Mouse (Mus musculus) MEL (cell line): ENCODE results near the gene Pnpla5.

Source experiments
- CHD2 ChIP-seq: IDR thresholded peaks from 2 replicates; pipeline ENCODE4 v1.6.1; 2011; ENCODE audit warnings: low read length, improper control_type of control experiment
- CTCF ChIP-seq, 3 experiments: IDR thresholded peaks in 2 of 3; conservative IDR thresholded peaks in 1 of 3; 2 replicates each; pipeline ENCODE4 v1.5.1; 2011 to 2012; ENCODE audit warnings: low read length in 3 of 3, low read depth in 2 of 3, mild to moderate bottlenecking in 2 of 3, improper control_type of control experiment in 1 of 3, inconsistent platforms in 1 of 3, mixed read lengths in 1 of 3, moderate library complexity in 1 of 3; ENCODE audit not compliant: control insufficient read depth in 1 of 3, insufficient read depth in 1 of 3, poor library complexity in 1 of 3, severe bottlenecking in 1 of 3
- EP300 ChIP-seq, 2 experiments: IDR thresholded peaks; 2 replicates each; pipeline ENCODE4 v1.6.1; 2011; ENCODE audit warnings: improper control_type of control experiment in 2 of 2, low read length in 2 of 2, low read depth in 1 of 2, mild to moderate bottlenecking in 1 of 2
- ETS1 ChIP-seq: IDR thresholded peaks from 2 replicates; pipeline ENCODE4 v1.6.1; 2012; ENCODE audit warnings: low read depth, mild to moderate bottlenecking, inconsistent platforms, low read length, improper control_type of control experiment, moderate library complexity
- HCFC1 ChIP-seq: IDR thresholded peaks from 2 replicates; pipeline ENCODE4 v1.6.1; 2012; ENCODE audit warnings: low read depth, mild to moderate bottlenecking, inconsistent platforms, low read length, improper control_type of control experiment, moderate library complexity
- MYB ChIP-seq: IDR thresholded peaks from 2 replicates; pipeline ENCODE4 v1.6.1; 2011; ENCODE audit warnings: mild to moderate bottlenecking, low read depth, low read length, improper control_type of control experiment
- POLR2A ChIP-seq, 2 experiments: IDR thresholded peaks; 2 replicates each; pipeline ENCODE4 v1.6.1; 2011 to 2012; ENCODE audit warnings: low read length in 2 of 2, mild to moderate bottlenecking in 2 of 2, control low read depth in 1 of 2, improper control_type of control experiment in 1 of 2, low read depth in 1 of 2, moderate library complexity in 1 of 2; ENCODE audit not compliant: control insufficient read depth in 1 of 2, insufficient read depth in 1 of 2, poor library complexity in 1 of 2
- SIN3A ChIP-seq: IDR thresholded peaks from 2 replicates; pipeline ENCODE4 v1.6.1; 2012; ENCODE audit warnings: low read length, improper control_type of control experiment, inconsistent platforms
- TCF12 ChIP-seq: IDR thresholded peaks from 2 replicates; pipeline ENCODE4 v1.6.1; 2014; ENCODE audit warnings: low read depth, mild to moderate bottlenecking, inconsistent platforms, low read length, improper control_type of control experiment, moderate library complexity

- no peak for TF ChIP-seq MYB
- no peak for TF ChIP-seq POLR2A (IDR thresholded peaks at IDR 0.05; ENCODE audit: control insufficient read depth in 1 of 2, insufficient read depth in 1 of 2, low read depth in 1 of 2, low read length in 2 of 2, poor library complexity in 1 of 2)
- no peak for TF ChIP-seq EP300 (IDR thresholded peaks at IDR 0.05; ENCODE audit: low read depth in 1 of 2, low read length in 2 of 2)
- no peak for TF ChIP-seq ETS1
- no peak for TF ChIP-seq CTCF (IDR thresholded peaks at IDR 0.05 in 2 of 3, conservative IDR thresholded peaks at IDR 0.05 in 1 of 3; ENCODE audit: control insufficient read depth in 1 of 3, insufficient read depth in 1 of 3, low read depth in 2 of 3, low read length in 3 of 3, poor library complexity in 1 of 3, severe bottlenecking in 1 of 3)
- no peak for TF ChIP-seq SIN3A
- TF ChIP-seq HCFC1: no peak
- no peak for TF ChIP-seq TCF12
- TF ChIP-seq CHD2: no peak
These were observed at the start of gene Pnpla5 for GRCm38 (mm10) chr15:84123075-84123474.
